Mouse (Mus musculus): Measurements from ENCODE around the gene Gm11060.

Gm11060 gene

GRCm38 (mm10) chr2:105117669-105118068 is 25.9 kb downstream of the Gm11060 start:
- DNase-seq (ENCODE audit: low spot score) = no peak

- no peak for DNase-seq (ENCODE audit: low spot score)
Observed at GRCm38 (mm10) chr2:105122216-105122615, 30.4 kb downstream of the Gm11060 start.

GRCm38 (mm10) chr2:105122886-105123285 is 31.1 kb downstream of the Gm11060 start:
- DNase-seq (ENCODE audit: low spot score) = no peak

GRCm38 (mm10) chr2:105123431-105123830 is 31.6 kb downstream of the Gm11060 start:
- no peak for DNase-seq (ENCODE audit: low spot score)

GRCm38 (mm10) chr2:105123881-105124280 is 32.1 kb downstream of the Gm11060 start:
- DNase-seq (ENCODE audit: low spot score) = no peak

GRCm38 (mm10) chr2:105124391-105124790 is 32.6 kb downstream of the Gm11060 start:
- DNase-seq (ENCODE audit: low spot score) = no peak

- DNase-seq (ENCODE audit: low spot score) = no peak
Observed at GRCm38 (mm10) chr2:105125205-105125604, 33.4 kb downstream of the Gm11060 start.

- no peak for DNase-seq (ENCODE audit: low spot score)
Observed at GRCm38 (mm10) chr2:105125641-105126040, 33.8 kb downstream of the Gm11060 start.

- DNase-seq (ENCODE audit: low spot score) = no peak
Observed at GRCm38 (mm10) chr2:105126279-105126678, 34.5 kb downstream of the Gm11060 start, which contains the start of gene Wt1. Gene Wt1 (plus strand): TSS chr2:105126529.

GRCm38 (mm10) chr2:105126691-105127530 is 35.1 kb downstream of the Gm11060 start:
- no peak for DNase-seq (ENCODE audit: low spot score)

- no peak for DNase-seq (ENCODE audit: low spot score)
Observed at GRCm38 (mm10) chr2:105127531-105128480, 36.0 kb downstream of the Gm11060 start.

GRCm38 (mm10) chr2:105128564-105128963 is 36.7 kb downstream of the Gm11060 start:
- DNase-seq (ENCODE audit: low spot score) = no peak

GRCm38 (mm10) chr2:105130351-105131060 is 38.7 kb downstream of the Gm11060 start:
- DNase-seq (ENCODE audit: low spot score) = no peak

- no peak for DNase-seq (ENCODE audit: low spot score)
Observed at GRCm38 (mm10) chr2:105131061-105131810, 39.4 kb downstream of the Gm11060 start.

GRCm38 (mm10) chr2:105131811-105132100 is 39.9 kb downstream of the Gm11060 start:
- no peak for DNase-seq (ENCODE audit: low spot score)

GRCm38 (mm10) chr2:105132300-105132699 is 40.5 kb downstream of the Gm11060 start:
- no peak for DNase-seq (ENCODE audit: low spot score)

GRCm38 (mm10) chr2:105132933-105133795 is 41.3 kb downstream of the Gm11060 start:
- DNase-seq (ENCODE audit: low spot score) = no peak

GRCm38 (mm10) chr2:105134296-105134695 is 42.5 kb downstream of the Gm11060 start:
- peak; percentile 17 for DNase-seq (ENCODE audit: low spot score)

- DNase-seq (ENCODE audit: low spot score) = no peak
Observed at GRCm38 (mm10) chr2:105139471-105139870, 47.7 kb downstream of the Gm11060 start.

GRCm38 (mm10) chr2:105141371-105141770 is 49.6 kb downstream of the Gm11060 start:
- DNase-seq (ENCODE audit: low spot score) = no peak
